Mouse (Mus musculus): ENCODE results near the gene Adamts14. TPM values are rescaled to one million over a fixed set of nuclear protein-coding genes. Genes with fewer than 3 reads are reported as not detected.

The Adamts14 gene
- total RNA-seq, 4 experiments from 2014 or later = 0.31 to 0.58 (median 0.47) TPM

- DNase-seq (ENCODE audit: low spot score in 2 of 2) = no peak
Measured at GRCm38 (mm10) chr10:61275669-61276110, 2.5 kb upstream of the Adamts14 start.

GRCm38 (mm10) chr10:61274532-61274931, 1.3 kb upstream of the Adamts14 start:
- DNase-seq (ENCODE audit: low spot score in 2 of 2) = no peak

- peak in 1 of 2 experiments; percentile 26 for DNase-seq (ENCODE audit: low spot score in 2 of 2)
Measured at GRCm38 (mm10) chr10:61273844-61274215, 592 bp upstream of the Adamts14 start.

- DNase-seq (ENCODE audit: low spot score in 2 of 2) = no peak
Measured at GRCm38 (mm10) chr10:61272631-61273030, 607 bp downstream of the Adamts14 start.

GRCm38 (mm10) chr10:61272089-61272626, 1.1 kb downstream of the Adamts14 start:
- DNase-seq (ENCODE audit: low spot score in 2 of 2) = no peak

- no peak for DNase-seq (ENCODE audit: low spot score in 2 of 2)
Measured at GRCm38 (mm10) chr10:61267378-61267777, 5.9 kb downstream of the Adamts14 start.

- DNase-seq (ENCODE audit: low spot score in 2 of 2) = no peak
Measured at GRCm38 (mm10) chr10:61263606-61264005, 9.6 kb downstream of the Adamts14 start.

GRCm38 (mm10) chr10:61261229-61262156, 11.7 kb downstream of the Adamts14 start:
- DNase-seq (ENCODE audit: low spot score in 2 of 2) = no peak

- no peak for DNase-seq (ENCODE audit: low spot score in 2 of 2)
Measured at GRCm38 (mm10) chr10:61258131-61258530, 15.1 kb downstream of the Adamts14 start.

- DNase-seq (ENCODE audit: low spot score in 2 of 2) = peak; percentile 17 to 53
Measured at GRCm38 (mm10) chr10:61256665-61257064, 16.6 kb downstream of the Adamts14 start.

GRCm38 (mm10) chr10:61255190-61255589, 18.0 kb downstream of the Adamts14 start:
- DNase-seq (ENCODE audit: low spot score in 2 of 2) = no peak

- DNase-seq (ENCODE audit: low spot score in 2 of 2) = no peak
Measured at GRCm38 (mm10) chr10:61254761-61255160, 18.5 kb downstream of the Adamts14 start.

- no peak for DNase-seq (ENCODE audit: low spot score in 2 of 2)
Measured at GRCm38 (mm10) chr10:61249951-61250350, 23.3 kb downstream of the Adamts14 start.

GRCm38 (mm10) chr10:61248596-61249114, 24.6 kb downstream of the Adamts14 start:
- no peak for DNase-seq (ENCODE audit: low spot score in 2 of 2)

GRCm38 (mm10) chr10:61246288-61246687, 26.9 kb downstream of the Adamts14 start:
- DNase-seq (ENCODE audit: low spot score in 2 of 2) = no peak

GRCm38 (mm10) chr10:61241961-61242421, 31.2 kb downstream of the Adamts14 start:
- peak in 1 of 2 experiments; percentile 32 for DNase-seq (ENCODE audit: low spot score in 2 of 2)

- peak in 1 of 2 experiments; percentile 15 for DNase-seq (ENCODE audit: low spot score in 2 of 2)
Measured at GRCm38 (mm10) chr10:61240108-61240920, 32.9 kb downstream of the Adamts14 start.

GRCm38 (mm10) chr10:61237391-61237785, 35.9 kb downstream of the Adamts14 start:
- DNase-seq (ENCODE audit: low spot score in 2 of 2) = no peak

- no peak for DNase-seq (ENCODE audit: low spot score in 2 of 2)
Measured at GRCm38 (mm10) chr10:61236683-61237390, 36.4 kb downstream of the Adamts14 start.

GRCm38 (mm10) chr10:61235677-61236267, 37.5 kb downstream of the Adamts14 start:
- DNase-seq (ENCODE audit: low spot score in 2 of 2) = no peak
